Mouse (Mus musculus) intestine, postnatal 0 days (tissue): ENCODE results near the gene Cpeb3. TPM values are rescaled to one million over a fixed set of nuclear protein-coding genes. Genes with fewer than 3 reads are reported as not detected.

Experiments
- ATAC-seq: fragments of 200-750 bp; cut with Nextera tagmentation; 2 replicates; pipeline ENCODE4 v1.8.0; 2017; ENCODE audit warnings: mild to moderate bottlenecking, moderate TSS enrichment, moderate library complexity
- H3K27ac ChIP-seq: fragments of 300-500 bp; sonication (generic); 2 replicates; pipeline ENCODE4 v1.5.1; 2014; ENCODE audit warnings: mild to moderate bottlenecking, low read depth, low read length, moderate library complexity
- H3K27me3 ChIP-seq: fragments of 300-500 bp; sonication (generic); replicated peaks from 2 replicates; pipeline ENCODE4 v1.6.1; 2014; ENCODE audit warnings: low read length, mixed read lengths; ENCODE audit not compliant: control insufficient read depth, insufficient read depth
- H3K36me3 ChIP-seq: fragments of 300-500 bp; sonication (generic); 2 replicates; pipeline ENCODE4 v1.6.1; 2014; ENCODE audit warnings: mild to moderate bottlenecking, moderate library complexity; ENCODE audit not compliant: control insufficient read depth, insufficient read depth
- H3K4me1 ChIP-seq: fragments of 300-500 bp; sonication (generic); replicated peaks from 2 replicates; pipeline ENCODE4 v1.6.1; 2014; ENCODE audit warnings: antibody characterized with exemption, low read length, mixed read lengths; ENCODE audit not compliant: control insufficient read depth, insufficient read depth
- H3K4me2 ChIP-seq: fragments of 300-500 bp; sonication (generic); replicated peaks from 2 replicates; pipeline ENCODE4 v1.6.1; 2014; ENCODE audit warnings: low read depth, mild to moderate bottlenecking, moderate library complexity
- H3K4me3 ChIP-seq: fragments of 300-500 bp; sonication (generic); 2 replicates; pipeline ENCODE4 v1.5.1; 2014; ENCODE audit warnings: low read depth, low read length
- H3K9ac ChIP-seq: fragments of 300-500 bp; sonication (generic); 2 replicates; pipeline ENCODE4 v1.6.1; 2014; ENCODE audit warnings: mild to moderate bottlenecking, low read depth, low read length
- H3K9me3 ChIP-seq: fragments of 300-500 bp; sonication (generic); 2 replicates; pipeline ENCODE4 v1.6.1; 2016; ENCODE audit warnings: mixed run types; ENCODE audit not compliant: control insufficient read depth
- CTCF ChIP-seq: sonication (generic); IDR thresholded peaks from 2 replicates; pipeline ENCODE4 v1.5.1; 2016; ENCODE audit warnings: low read depth, mild to moderate bottlenecking, control low read depth, antibody characterized with exemption, moderate library complexity
- WGBS: fragments of 180-500 bp; shearing (Covaris S2); extraction: QIAGEN DNeasy Blood & Tissue Kit; methylation state at CpG from one replicate; pipeline ENCODE4 v1.1.7; 2014; 5-methylcytosine and 5-hydroxymethylcytosine counted together
- polyA plus RNA-seq: library from polyadenylated mRNA; unstranded; fragments of >200 nt; fragmentation: Nextera tagmentation; extraction: Ambion mirVana; gene quantifications from 2 replicates; pipeline ENCODE4 v1.2.1, GENCODE M21; 2015

Gene Cpeb3
- polyA plus RNA-seq, 1 experiment from 2014 or later = 1.6 TPM

DNA sequence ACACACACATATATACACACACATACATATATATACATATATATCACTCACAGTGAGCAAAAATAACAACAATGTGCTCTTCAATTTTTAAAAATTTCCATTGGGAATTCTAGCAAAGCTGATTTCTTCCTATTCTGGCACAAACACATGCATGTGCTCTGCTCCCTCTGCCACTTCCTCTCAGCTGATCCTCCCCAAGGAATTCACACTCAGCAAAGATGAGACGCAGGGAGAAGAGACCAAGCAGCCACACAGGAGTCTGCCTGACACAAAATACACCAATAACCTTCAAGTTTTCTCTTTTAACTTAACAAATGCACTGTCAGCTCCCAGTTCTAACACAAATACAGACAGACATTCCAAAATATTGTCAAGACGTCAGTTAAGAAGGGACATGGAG, 89.1 kb downstream of the Cpeb3 start:
- Histone ChIP-seq H3K4me2 (no peak overlapping the region), H3K9me3 (no peaks in the 10 kb centered on the region), H3K36me3 (no peaks in the 10 kb centered on the region), H3K4me3 (no peak overlapping the region), H3K27ac (no peak overlapping the region), H3K9ac (no peak overlapping the region), H3K4me1 (no peaks in the 10 kb centered on the region), H3K27me3 (no peaks in the 10 kb centered on the region)
- no peak for TF ChIP-seq CTCF
- no peak for ATAC-seq
- 51% methylated on average over 2 of the region's 2 CpGs for WGBS

DNA sequence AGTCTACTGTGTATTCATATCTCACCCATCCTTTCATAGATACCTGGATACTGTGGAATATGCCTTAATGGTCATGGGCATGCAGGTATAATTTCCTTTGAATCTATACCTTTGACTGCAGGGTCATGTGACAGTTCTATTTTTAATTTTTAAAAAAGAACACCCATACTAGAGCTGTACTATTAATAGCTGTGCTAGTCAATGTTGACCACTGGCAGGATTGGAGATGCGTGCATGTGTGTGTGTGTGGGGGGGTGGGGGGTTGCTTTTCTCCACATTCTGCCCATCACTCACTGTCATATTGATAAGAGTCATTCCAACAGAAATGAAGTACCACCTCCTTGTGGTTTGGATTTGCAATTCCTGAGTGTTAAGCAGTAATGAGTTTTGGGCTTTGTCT, 92.6 kb downstream of the Cpeb3 start:
- ATAC-seq = no peak

DNA sequence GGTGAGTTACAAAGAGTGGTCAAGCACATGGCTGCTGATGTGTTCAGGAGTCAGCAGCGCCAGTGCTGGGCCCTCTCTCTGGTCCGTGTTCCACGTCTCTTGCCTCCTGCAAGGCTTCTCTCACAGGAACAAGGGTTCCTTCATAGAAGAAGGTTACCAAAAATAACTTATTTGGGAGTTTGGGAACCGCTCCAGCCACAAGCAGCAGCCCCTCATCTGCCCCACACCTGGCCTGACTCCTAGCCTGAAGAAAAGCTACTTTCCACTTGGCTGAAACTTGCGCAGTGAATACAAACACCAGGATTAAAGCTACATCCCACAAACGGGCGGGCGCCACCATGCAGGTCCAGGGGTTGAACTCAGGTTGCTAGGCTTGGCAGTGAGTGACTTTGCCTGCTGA, 93.0 kb downstream of the Cpeb3 start:
- no peaks in the 10 kb centered on the region for H3K4me1 ChIP-seq
- no peak overlapping the region for H3K4me2 ChIP-seq
- 79% methylated on average over 8 of the region's 8 CpGs for WGBS
- H3K27ac ChIP-seq = no peak overlapping the region
- H3K9me3 ChIP-seq = no peaks in the 10 kb centered on the region
- no peak for TF ChIP-seq CTCF
- no peak for ATAC-seq
- no peak overlapping the region for H3K4me3 ChIP-seq
- no peaks in the 10 kb centered on the region for H3K27me3 ChIP-seq
- no peaks in the 10 kb centered on the region for H3K36me3 ChIP-seq
- no peak overlapping the region for H3K9ac ChIP-seq

More for the DNA sequence above, 92.6 kb downstream of the Cpeb3 start:
- Histone ChIP-seq H3K27me3 (no peaks in the 10 kb centered on the region), H3K4me2 (no peak overlapping the region), H3K36me3 (no peaks in the 10 kb centered on the region), H3K4me3 (no peak overlapping the region), H3K27ac (no peak overlapping the region), H3K9me3 (no peaks in the 10 kb centered on the region), H3K9ac (no peak overlapping the region), H3K4me1 (no peaks in the 10 kb centered on the region)
- WGBS = 100% methylated on average over 1 of the region's 1 CpGs
- no peak for TF ChIP-seq CTCF

DNA sequence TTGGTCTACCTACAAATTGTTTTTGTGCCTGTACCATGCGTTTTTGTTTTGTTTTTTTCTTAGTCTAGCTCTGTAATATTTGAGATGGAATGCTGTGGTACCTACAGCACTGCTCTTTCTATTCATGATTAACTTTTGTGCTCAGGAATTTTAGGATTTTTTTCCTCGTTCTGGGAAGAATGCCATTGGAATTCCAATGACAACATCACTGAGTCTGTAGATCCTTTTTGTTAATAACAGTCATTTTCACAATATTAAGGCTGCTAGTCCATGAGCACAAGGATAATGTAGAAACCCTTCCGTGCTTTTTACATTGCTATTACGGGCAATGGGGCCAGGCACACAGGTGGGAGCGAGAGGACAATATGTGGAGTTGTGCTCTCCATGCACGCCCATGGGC, 96.6 kb downstream of the Cpeb3 start:
- Histone ChIP-seq H3K27me3 (no peaks in the 10 kb centered on the region), H3K9ac (no peak overlapping the region), H3K27ac (no peak overlapping the region), H3K36me3 (no peaks in the 10 kb centered on the region), H3K4me1 (no peaks in the 10 kb centered on the region), H3K4me3 (no peak overlapping the region), H3K9me3 (no peaks in the 10 kb centered on the region), H3K4me2 (no peak overlapping the region)
- 79% methylated on average over 6 of the region's 6 CpGs for WGBS
- no peak for ATAC-seq
- TF ChIP-seq CTCF = no peak

DNA sequence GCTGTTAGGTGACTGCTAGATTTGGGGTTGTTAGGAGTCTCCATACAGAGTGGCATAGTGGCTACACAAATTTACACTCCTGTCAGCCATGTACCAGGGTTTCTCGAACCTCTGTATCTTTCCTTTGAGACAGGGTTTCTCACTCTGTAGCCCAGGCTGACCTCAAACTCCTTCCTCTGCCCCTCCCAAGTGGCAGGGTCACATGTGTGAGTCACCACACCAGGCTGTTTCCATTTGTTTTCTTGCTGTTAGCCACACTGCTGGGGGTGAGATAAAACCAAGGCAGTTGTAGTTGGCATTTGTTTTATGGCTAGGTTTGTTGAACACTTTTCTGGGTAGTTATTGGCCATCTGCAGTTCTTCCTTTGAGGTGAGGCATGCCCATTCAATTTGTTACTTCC, 97.9 kb downstream of the Cpeb3 start:
- WGBS = 67% methylated on average over 1 of the region's 1 CpGs
- H3K9me3 ChIP-seq = no peaks in the 10 kb centered on the region
- H3K4me1 ChIP-seq = no peaks in the 10 kb centered on the region
- TF ChIP-seq CTCF = no peak
- H3K9ac ChIP-seq = no peak overlapping the region
- no peak overlapping the region for H3K27ac ChIP-seq
- H3K4me2 ChIP-seq = no peak overlapping the region
- no peak for ATAC-seq
- H3K4me3 ChIP-seq = no peak overlapping the region
- no peaks in the 10 kb centered on the region for H3K27me3 ChIP-seq
- H3K36me3 ChIP-seq = no peaks in the 10 kb centered on the region

DNA sequence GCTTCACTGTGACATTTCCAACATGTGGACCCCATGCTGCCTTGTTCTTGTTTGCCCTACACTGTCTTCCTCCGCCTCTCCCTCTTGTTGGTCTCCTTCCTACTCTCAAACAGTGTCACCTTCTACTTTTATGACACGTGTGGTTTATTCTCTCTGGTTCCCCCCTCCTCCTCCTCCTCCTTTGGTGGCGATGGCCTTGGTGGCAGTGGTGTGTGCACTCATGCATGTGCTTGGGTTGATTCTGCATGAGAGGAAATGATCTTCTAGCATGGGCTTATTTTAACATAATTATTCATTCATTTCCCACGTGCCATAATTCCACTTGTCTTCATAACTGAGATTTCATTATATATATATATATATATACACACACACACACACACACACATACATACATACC, 98.5 kb downstream of the Cpeb3 start:
- no peak overlapping the region for H3K27ac ChIP-seq
- ATAC-seq = no peak
- no peak for TF ChIP-seq CTCF
- H3K4me2 ChIP-seq = no peak overlapping the region
- H3K4me3 ChIP-seq = no peak overlapping the region
- H3K9me3 ChIP-seq = no peaks in the 10 kb centered on the region
- WGBS = 86% methylated on average over 4 of the region's 4 CpGs
- no peaks in the 10 kb centered on the region for H3K4me1 ChIP-seq
- no peak overlapping the region for H3K9ac ChIP-seq
- no peaks in the 10 kb centered on the region for H3K36me3 ChIP-seq
- H3K27me3 ChIP-seq = no peaks in the 10 kb centered on the region

DNA sequence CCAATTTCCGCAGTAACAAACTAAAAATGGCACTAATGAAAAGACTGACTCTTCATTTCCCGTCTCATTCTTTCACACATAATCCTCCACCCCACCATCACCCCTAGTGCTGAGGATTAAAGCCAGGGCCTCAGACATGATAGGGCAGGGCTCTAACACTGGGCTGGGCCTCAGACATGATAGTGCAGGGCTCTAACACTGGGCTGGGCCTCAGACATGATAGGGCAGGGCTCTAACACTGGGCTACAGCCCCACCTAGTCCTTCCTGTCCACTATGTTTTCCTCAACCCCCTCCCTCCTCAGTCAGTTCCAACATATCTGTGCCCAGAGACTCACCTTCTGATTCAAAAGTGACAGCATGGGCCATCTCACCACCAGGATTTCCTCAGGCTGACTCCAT, 107.7 kb downstream of the Cpeb3 start:
- no peaks in the 10 kb centered on the region for H3K27me3 ChIP-seq
- no peaks in the 10 kb centered on the region for H3K36me3 ChIP-seq
- 78% methylated on average over 2 of the region's 2 CpGs for WGBS
- no peak for ATAC-seq
- no peak for TF ChIP-seq CTCF
- no peaks in the 10 kb centered on the region for H3K4me1 ChIP-seq
- no peak overlapping the region for H3K4me3 ChIP-seq
- no peak overlapping the region for H3K4me2 ChIP-seq
- H3K9ac ChIP-seq = no peak overlapping the region
- no peak overlapping the region for H3K27ac ChIP-seq
- no peaks in the 10 kb centered on the region for H3K9me3 ChIP-seq
